Mouse (Mus musculus): ENCODE data around the gene Syne1.

Gene Syne1

GRCm38 (mm10) chr10:5295291-5295891, 255.9 kb downstream of the Syne1 start:
- no peak for DNase-seq (ENCODE audit: low spot score)

- DNase-seq (ENCODE audit: low spot score): no peak
These were observed 261.7 kb downstream of the Syne1 start for GRCm38 (mm10) chr10:5289575-5289909.

- peak; percentile 58 for DNase-seq (ENCODE audit: low spot score)
These were observed 262.3 kb downstream of the Syne1 start for GRCm38 (mm10) chr10:5288716-5289574.

- DNase-seq (ENCODE audit: low spot score): no peak
These were observed 263.0 kb downstream of the Syne1 start for GRCm38 (mm10) chr10:5288262-5288661.

- no peak for DNase-seq (ENCODE audit: low spot score)
These were observed 275.5 kb downstream of the Syne1 start for GRCm38 (mm10) chr10:5275769-5276168.

- no peak for DNase-seq (ENCODE audit: low spot score)
These were observed 280.6 kb downstream of the Syne1 start for GRCm38 (mm10) chr10:5270641-5271040.

- no peak for DNase-seq (ENCODE audit: low spot score)
These were observed 286.9 kb downstream of the Syne1 start for GRCm38 (mm10) chr10:5264418-5264817.

GRCm38 (mm10) chr10:5262636-5263035, 288.6 kb downstream of the Syne1 start:
- no peak for DNase-seq (ENCODE audit: low spot score)

GRCm38 (mm10) chr10:5256686-5257085, 294.6 kb downstream of the Syne1 start:
- no peak for DNase-seq (ENCODE audit: low spot score)

- DNase-seq (ENCODE audit: low spot score): no peak
These were observed 297.5 kb downstream of the Syne1 start for GRCm38 (mm10) chr10:5253752-5254151.

- DNase-seq (ENCODE audit: low spot score): peak; percentile 13
These were observed 300.6 kb downstream of the Syne1 start for GRCm38 (mm10) chr10:5250702-5251101.

- no peak for DNase-seq (ENCODE audit: low spot score)
These were observed 311.6 kb downstream of the Syne1 start for GRCm38 (mm10) chr10:5239680-5240079.

- no peak for DNase-seq (ENCODE audit: low spot score)
These were observed 314.4 kb downstream of the Syne1 start for GRCm38 (mm10) chr10:5236926-5237325.

- no peak for DNase-seq (ENCODE audit: low spot score)
These were observed 315.1 kb downstream of the Syne1 start for GRCm38 (mm10) chr10:5236171-5236570.

- DNase-seq (ENCODE audit: low spot score): no peak
These were observed 316.4 kb downstream of the Syne1 start for GRCm38 (mm10) chr10:5234721-5235501.

- DNase-seq (ENCODE audit: low spot score): no peak
These were observed 322.2 kb downstream of the Syne1 start for GRCm38 (mm10) chr10:5229129-5229528.

- DNase-seq (ENCODE audit: low spot score): no peak
These were observed 323.7 kb downstream of the Syne1 start for GRCm38 (mm10) chr10:5227395-5228076.

- no peak for DNase-seq (ENCODE audit: low spot score)
These were observed 335.3 kb downstream of the Syne1 start for GRCm38 (mm10) chr10:5215943-5216342.

- peak; percentile 3 for DNase-seq (ENCODE audit: low spot score)
These were observed 343.2 kb downstream of the Syne1 start for GRCm38 (mm10) chr10:5207905-5208641.

GRCm38 (mm10) chr10:5205977-5206376, 345.3 kb downstream of the Syne1 start:
- DNase-seq (ENCODE audit: low spot score): no peak

GRCm38 (mm10) chr10:5205570-5205969, 345.7 kb downstream of the Syne1 start:
- DNase-seq (ENCODE audit: low spot score): no peak

GRCm38 (mm10) chr10:5203837-5204236, 347.4 kb downstream of the Syne1 start:
- DNase-seq (ENCODE audit: low spot score): no peak
